Comparison of ENCODE assay signal across 9 mouse cellular contexts in genomic region chr8:76972947-76973552, GRCm38 (mm10).
A peak's percentile ranks its signal among the peaks of the same experiment; 100 is the strongest.
DNase-seq lines count a peak whose midpoint lies in the region; ATAC-seq and TF ChIP-seq lines count a peak whose summit lies in the region.
"Had no signal": no experiment of that assay in that cellular context is flagged by ENCODE, and none has a peak within 500 bp of the region (broad histone marks: within the 10 kb centered on the region; RNA-seq: fewer than 3 reads in every experiment).

No protein-coding gene starts in this region.

- H3K9me3 ChIP-seq in hindbrain, embryonic 15.5 days: no peaks in the 10 kb centered on the region
- no peaks in the 10 kb centered on the region for H3K9me3 ChIP-seq in neural tube, embryonic 14.5 days (ENCODE audit: control insufficient read depth, low read length)
- H3K9me3 ChIP-seq: liver, embryonic 13.5 days had no signal

- intact Hi-C loops in gastrocnemius, adult 2 months (cut with DNase I): loop anchor here (5.0 to 10.0 kb wide), 2 partner anchors 71 to 152 kb away; no protein-coding TSS in a partner anchor

- WGBS in hindbrain, embryonic 15.5 days: 23% methylated on average over 8 of the region's 8 CpGs
- 46% methylated on average over 8 of the region's 8 CpGs for WGBS in neural tube, embryonic 14.5 days

- DNase-seq in gastrocnemius, adult 2 months: peak; percentile 27
- DNase-seq in gastrocnemius, postnatal 25 days: no peak
- peak; percentile 61 for DNase-seq in testis, postnatal 10 days (ENCODE audit: low spot score)
- no peak for DNase-seq in testis, postnatal 14 days (ENCODE audit: low spot score)
- DNase-seq in embryo, embryonic 9.5 days (ENCODE audit: extremely low spot score): no peak
- no peak for DNase-seq in c-Kit-positive CD71-positive TER-119-positive erythroid progenitor cells, embryonic 14.5 days (ENCODE audit: low spot score)
- DNase-seq: liver, embryonic 13.5 days had no signal

- no peaks in the 10 kb centered on the region for H3K27me3 ChIP-seq in hindbrain, embryonic 15.5 days
- no peaks in the 10 kb centered on the region for H3K27me3 ChIP-seq in neural tube, embryonic 14.5 days (ENCODE audit: control insufficient read depth, insufficient read depth, low read length)
- H3K27me3 ChIP-seq: liver, embryonic 13.5 days had no signal

- ATAC-seq in hindbrain, embryonic 15.5 days (ENCODE audit: low FRiP score, low read depth): peak; percentile 75
- ATAC-seq in neural tube, embryonic 14.5 days (ENCODE audit: low read depth): peak; percentile 80

- H3K36me3 ChIP-seq in hindbrain, embryonic 15.5 days: no peaks in the 10 kb centered on the region
- H3K36me3 ChIP-seq in neural tube, embryonic 14.5 days (ENCODE audit: control insufficient read depth, insufficient read depth, low read length): no peaks in the 10 kb centered on the region
- H3K36me3 ChIP-seq: liver, embryonic 13.5 days had no signal

- H3K4me2 ChIP-seq in hindbrain, embryonic 15.5 days: 0 out of 2 replicates have a peak overlapping the region, but pooled peaks have one; percentile 7
- no peak overlapping the region for H3K4me2 ChIP-seq in neural tube, embryonic 14.5 days (ENCODE audit: low read depth, low read length)
- H3K4me2 ChIP-seq: liver, embryonic 13.5 days had no signal

- H3K27ac ChIP-seq in gastrocnemius, adult 2 months: peak overlapping the region; percentile 83
- no peak overlapping the region for H3K27ac ChIP-seq in hindbrain, embryonic 15.5 days (replicated peaks)
- H3K27ac ChIP-seq in neural tube, embryonic 14.5 days (ENCODE audit: low read depth, low read length): no peak overlapping the region
- H3K27ac ChIP-seq: liver, embryonic 13.5 days had no signal

- peak overlapping the region; percentile 27 for H3K4me3 ChIP-seq in gastrocnemius, adult 2 months
- no peak overlapping the region for H3K4me3 ChIP-seq in hindbrain, embryonic 15.5 days
- no peak overlapping the region for H3K4me3 ChIP-seq in neural tube, embryonic 14.5 days (ENCODE audit: low read depth, low read length)
- H3K4me3 ChIP-seq: liver, embryonic 13.5 days had no signal

- H3K4me1 ChIP-seq in hindbrain, embryonic 15.5 days (replicated peaks): peaks cover 4% of the 10 kb centered on the region
- H3K4me1 ChIP-seq in neural tube, embryonic 14.5 days (ENCODE audit: control insufficient read depth, insufficient read depth, low read length): no peaks in the 10 kb centered on the region
- H3K4me1 ChIP-seq: liver, embryonic 13.5 days had no signal

- no peak overlapping the region for H3K9ac ChIP-seq in hindbrain, embryonic 15.5 days
- H3K9ac ChIP-seq in neural tube, embryonic 14.5 days (replicated peaks; ENCODE audit: low read depth, low read length): no peak overlapping the region
- H3K9ac ChIP-seq: liver, embryonic 13.5 days had no signal

- TF ChIP-seq CTCF in gastrocnemius, adult 2 months (IDR thresholded peaks at IDR 0.05): no peak

Comparison
In these comparisons a context has a peak if more than half of its experiments do, and no peak if none do; other contexts are left out.
1. DNase-seq: peak in gastrocnemius, adult 2 months (single experiment) and testis, postnatal 10 days (single experiment); none in gastrocnemius, postnatal 25 days (single experiment), testis, postnatal 14 days (single experiment), embryo, embryonic 9.5 days (single experiment) and c-Kit-positive CD71-positive TER-119-positive erythroid progenitor cells, embryonic 14.5 days (single experiment).